Mouse (Mus musculus) intestine, postnatal 0 days (tissue): Measurements from ENCODE around the gene App. TPM values are rescaled to one million over a fixed set of nuclear protein-coding genes. Genes with fewer than 3 reads are reported as not detected.

ENCODE experiments used
- ATAC-seq: fragments of 200-750 bp; cut with Nextera tagmentation; 2 replicates; pipeline ENCODE4 v1.8.0; 2017; ENCODE audit warnings: mild to moderate bottlenecking, moderate TSS enrichment, moderate library complexity
- H3K27ac ChIP-seq: fragments of 300-500 bp; sonication (generic); 2 replicates; pipeline ENCODE4 v1.5.1; 2014; ENCODE audit warnings: mild to moderate bottlenecking, low read depth, low read length, moderate library complexity
- H3K27me3 ChIP-seq: fragments of 300-500 bp; sonication (generic); replicated peaks from 2 replicates; pipeline ENCODE4 v1.6.1; 2014; ENCODE audit warnings: low read length, mixed read lengths; ENCODE audit not compliant: control insufficient read depth, insufficient read depth
- H3K36me3 ChIP-seq: fragments of 300-500 bp; sonication (generic); 2 replicates; pipeline ENCODE4 v1.6.1; 2014; ENCODE audit warnings: mild to moderate bottlenecking, moderate library complexity; ENCODE audit not compliant: control insufficient read depth, insufficient read depth
- H3K4me1 ChIP-seq: fragments of 300-500 bp; sonication (generic); replicated peaks from 2 replicates; pipeline ENCODE4 v1.6.1; 2014; ENCODE audit warnings: antibody characterized with exemption, low read length, mixed read lengths; ENCODE audit not compliant: control insufficient read depth, insufficient read depth
- H3K4me2 ChIP-seq: fragments of 300-500 bp; sonication (generic); replicated peaks from 2 replicates; pipeline ENCODE4 v1.6.1; 2014; ENCODE audit warnings: low read depth, mild to moderate bottlenecking, moderate library complexity
- H3K4me3 ChIP-seq: fragments of 300-500 bp; sonication (generic); 2 replicates; pipeline ENCODE4 v1.5.1; 2014; ENCODE audit warnings: low read depth, low read length
- H3K9ac ChIP-seq: fragments of 300-500 bp; sonication (generic); 2 replicates; pipeline ENCODE4 v1.6.1; 2014; ENCODE audit warnings: mild to moderate bottlenecking, low read depth, low read length
- H3K9me3 ChIP-seq: fragments of 300-500 bp; sonication (generic); 2 replicates; pipeline ENCODE4 v1.6.1; 2016; ENCODE audit warnings: mixed run types; ENCODE audit not compliant: control insufficient read depth
- CTCF ChIP-seq: sonication (generic); IDR thresholded peaks from 2 replicates; pipeline ENCODE4 v1.5.1; 2016; ENCODE audit warnings: low read depth, mild to moderate bottlenecking, control low read depth, antibody characterized with exemption, moderate library complexity
- WGBS: fragments of 180-500 bp; shearing (Covaris S2); extraction: QIAGEN DNeasy Blood & Tissue Kit; methylation state at CpG from one replicate; pipeline ENCODE4 v1.1.7; 2014; 5-methylcytosine and 5-hydroxymethylcytosine counted together
- polyA plus RNA-seq: library from polyadenylated mRNA; unstranded; fragments of >200 nt; fragmentation: Nextera tagmentation; extraction: Ambion mirVana; gene quantifications from 2 replicates; pipeline ENCODE4 v1.2.1, GENCODE M21; 2015

The App gene
- polyA plus RNA-seq, 1 experiment from 2014 or later, result 191 TPM

DNA sequence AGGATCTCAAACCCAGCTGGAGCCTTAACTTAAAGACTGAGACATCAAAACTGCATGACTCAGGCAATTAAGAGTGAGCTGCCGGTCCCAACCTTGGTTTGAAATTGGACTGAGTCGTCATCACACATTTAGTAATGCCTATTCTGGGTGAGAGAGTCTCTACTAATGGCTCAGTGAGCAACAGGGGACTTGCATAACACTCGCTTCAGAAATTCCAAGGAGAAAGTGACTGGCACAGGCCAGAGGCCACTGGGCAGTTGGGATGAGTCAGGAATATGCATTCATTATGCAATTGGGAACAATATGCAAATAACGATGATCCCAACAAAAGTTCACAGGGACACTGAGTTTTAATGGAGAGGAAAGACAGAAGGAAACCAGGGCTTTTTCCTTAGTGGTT, 111.8 kb downstream of the App start:
- Histone ChIP-seq H3K36me3 (no peaks in the 10 kb centered on the region), H3K4me2 (no peak overlapping the region), H3K4me1 (no peaks in the 10 kb centered on the region), H3K9ac (no peak overlapping the region), H3K4me3 (no peak overlapping the region), H3K27me3 (no peaks in the 10 kb centered on the region), H3K27ac (no peak overlapping the region), H3K9me3 (no peaks in the 10 kb centered on the region)
- ATAC-seq, result no peak
- 87% methylated on average over 4 of the region's 4 CpGs for WGBS
- no peak for TF ChIP-seq CTCF

DNA sequence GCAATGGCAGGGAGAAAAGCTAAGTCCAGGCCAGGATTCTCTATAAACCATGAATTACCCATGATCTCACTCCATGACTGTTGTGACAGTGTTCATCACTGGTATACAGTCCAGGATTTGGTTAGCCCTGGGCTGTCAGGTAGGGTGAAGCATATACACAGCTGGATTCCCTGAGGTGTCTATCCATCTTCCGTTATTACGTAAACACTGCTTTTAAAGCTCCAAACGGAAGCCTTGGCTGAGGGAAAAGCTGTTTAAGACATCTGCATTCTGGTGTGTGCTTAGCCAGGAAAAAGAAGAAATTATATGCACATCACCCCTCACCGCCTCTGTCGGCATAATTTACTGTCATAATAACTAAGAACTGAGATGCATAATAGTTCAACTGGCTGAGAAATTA, 115.4 kb downstream of the App start:
- no peak for TF ChIP-seq CTCF
- Histone ChIP-seq H3K4me3 (no peak overlapping the region), H3K4me2 (no peak overlapping the region), H3K27ac (no peak overlapping the region), H3K4me1 (no peaks in the 10 kb centered on the region), H3K36me3 (no peaks in the 10 kb centered on the region), H3K27me3 (no peaks in the 10 kb centered on the region), H3K9me3 (no peaks in the 10 kb centered on the region), H3K9ac (no peak overlapping the region)
- no peak for ATAC-seq
- WGBS, result 60% methylated on average over 5 of the region's 5 CpGs

DNA sequence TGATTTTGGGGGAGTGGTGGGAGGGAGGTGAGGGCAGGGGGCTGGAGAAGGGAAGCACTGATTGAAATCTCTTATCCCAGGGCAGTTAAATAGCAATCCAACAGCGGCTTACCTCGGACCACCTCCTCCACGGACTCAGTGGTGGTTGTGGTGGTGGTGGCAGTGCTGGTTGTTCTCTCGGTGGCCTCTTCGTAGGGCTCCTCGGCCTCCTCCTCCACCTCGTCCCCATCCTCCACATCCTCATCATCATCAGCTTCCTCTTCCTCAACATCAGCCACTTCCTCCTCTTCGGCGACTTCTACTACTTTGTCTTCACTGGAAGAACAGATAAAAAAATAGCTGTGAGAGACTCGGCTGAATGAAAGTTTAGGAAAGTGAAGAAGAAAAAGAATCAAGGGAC, 117.4 kb downstream of the App start:
- no peak for ATAC-seq
- WGBS, result 91% methylated on average over 10 of the region's 10 CpGs
- Histone ChIP-seq H3K27me3 (no peaks in the 10 kb centered on the region), H3K4me2 (no peak overlapping the region), H3K4me3 (no peak overlapping the region), H3K36me3 (no peaks in the 10 kb centered on the region), H3K9me3 (no peaks in the 10 kb centered on the region), H3K27ac (no peak overlapping the region), H3K4me1 (no peaks in the 10 kb centered on the region), H3K9ac (no peak overlapping the region)
- TF ChIP-seq CTCF, result no peak

DNA sequence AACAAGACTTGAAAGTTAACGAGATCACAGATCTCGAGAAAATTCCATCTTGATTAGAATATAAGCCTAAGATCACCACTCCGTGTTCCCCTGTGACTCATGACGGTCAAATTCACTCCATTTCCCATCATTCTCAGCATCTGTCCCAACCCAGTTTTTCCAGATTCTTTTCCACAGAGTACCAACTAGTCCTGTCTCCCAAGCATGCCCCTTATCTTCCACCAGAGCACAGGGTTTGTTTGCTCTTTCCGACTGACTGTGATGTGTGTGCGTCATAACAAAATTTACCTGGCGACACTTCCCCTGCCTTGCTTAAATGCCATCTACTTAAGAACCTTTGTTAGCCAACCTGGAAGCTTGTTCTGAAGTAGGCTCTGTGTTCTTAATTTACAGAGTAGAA, 119.6 kb downstream of the App start:
- Histone ChIP-seq H3K4me2 (no peak overlapping the region), H3K4me3 (no peak overlapping the region), H3K9ac (no peak overlapping the region), H3K4me1 (no peaks in the 10 kb centered on the region), H3K27me3 (no peaks in the 10 kb centered on the region), H3K9me3 (no peaks in the 10 kb centered on the region), H3K36me3 (no peaks in the 10 kb centered on the region), H3K27ac (no peak overlapping the region)
- TF ChIP-seq CTCF, result no peak
- WGBS, result 61% methylated on average over 7 of the region's 7 CpGs
- ATAC-seq, result no peak

- no peaks in the 10 kb centered on the region for H3K27me3 ChIP-seq
- no peaks in the 10 kb centered on the region for H3K9me3 ChIP-seq
- no peak for ATAC-seq
- no peaks in the 10 kb centered on the region for H3K4me1 ChIP-seq
- no peak for TF ChIP-seq CTCF
- H3K9ac ChIP-seq, result no peak overlapping the region
- no peak overlapping the region for H3K4me2 ChIP-seq
- WGBS, result 56% methylated on average over 6 of the region's 6 CpGs
- H3K36me3 ChIP-seq, result peaks cover 11% of the 10 kb centered on the region; the same call in 1 of the 2 replicates
- no peak overlapping the region for H3K27ac ChIP-seq
- no peak overlapping the region for H3K4me3 ChIP-seq
Measured at GRCm38 (mm10) chr16:85047310-85047709, 126.3 kb downstream of the App start.

- no peak overlapping the region for H3K9ac ChIP-seq
- H3K4me1 ChIP-seq, result no peaks in the 10 kb centered on the region
- 55% methylated on average over 3 of the region's 3 CpGs for WGBS
- H3K27me3 ChIP-seq, result no peaks in the 10 kb centered on the region
- no peak overlapping the region for H3K27ac ChIP-seq
- H3K9me3 ChIP-seq, result no peaks in the 10 kb centered on the region
- no peak overlapping the region for H3K4me3 ChIP-seq
- H3K36me3 ChIP-seq, result peaks cover 15% of the 10 kb centered on the region; the same call in 1 of the 2 replicates
- TF ChIP-seq CTCF, result no peak
- ATAC-seq, result peak; percentile 49; the same call in 1 of the 2 replicates
- no peak overlapping the region for H3K4me2 ChIP-seq
Measured at GRCm38 (mm10) chr16:85041153-85041959, 132.2 kb downstream of the App start.
